Mouse (Mus musculus): Measurements from ENCODE around the gene Atp5h.
A peak's percentile ranks its signal among the peaks of the same experiment; 100 is the strongest.

Atp5h gene

GRCm38 (mm10) chr11:115437571-115438122, 17.9 kb upstream of the Atp5h start:
- no peak for DNase-seq (ENCODE audit: low spot score)

GRCm38 (mm10) chr11:115435596-115436337, 16.0 kb upstream of the Atp5h start:
- DNase-seq (ENCODE audit: low spot score) = no peak

- no peak for DNase-seq (ENCODE audit: low spot score)
Measured at GRCm38 (mm10) chr11:115433342-115433741, 13.6 kb upstream of the Atp5h start.

GRCm38 (mm10) chr11:115432814-115433213, 13.1 kb upstream of the Atp5h start:
- DNase-seq (ENCODE audit: low spot score) = no peak

GRCm38 (mm10) chr11:115430561-115430960, 10.8 kb upstream of the Atp5h start:
- no peak for DNase-seq (ENCODE audit: low spot score)

GRCm38 (mm10) chr11:115429307-115429706, 9.5 kb upstream of the Atp5h start:
- DNase-seq (ENCODE audit: low spot score) = no peak

- DNase-seq (ENCODE audit: low spot score) = peak; percentile 41
Measured at GRCm38 (mm10) chr11:115427482-115428331, 7.9 kb upstream of the Atp5h start.

- no peak for DNase-seq (ENCODE audit: low spot score)
Measured at GRCm38 (mm10) chr11:115425671-115426070, 5.9 kb upstream of the Atp5h start.

- no peak for DNase-seq (ENCODE audit: low spot score)
Measured at GRCm38 (mm10) chr11:115424666-115425065, 4.9 kb upstream of the Atp5h start.

DNA sequence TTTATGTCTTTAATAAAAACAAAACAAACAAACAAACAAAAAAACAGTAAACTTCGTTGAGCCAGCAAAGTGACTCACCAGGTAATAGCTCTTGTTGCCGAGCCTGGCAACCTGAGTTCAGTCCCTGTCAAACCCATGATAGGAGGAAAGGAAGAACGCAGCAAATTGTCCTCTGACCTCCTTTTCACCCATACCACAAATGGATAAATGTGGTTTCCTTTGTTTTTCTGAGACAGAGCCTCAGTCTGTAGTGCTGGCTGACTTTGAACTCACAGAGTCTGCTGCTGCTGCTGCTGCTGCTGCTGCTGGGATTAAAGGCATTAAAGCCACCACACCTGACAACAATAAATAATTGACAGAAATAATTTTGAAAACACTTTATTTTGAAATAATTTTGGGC, 3.3 kb upstream of the Atp5h start:
- no peak for DNase-seq (ENCODE audit: low spot score)

DNA sequence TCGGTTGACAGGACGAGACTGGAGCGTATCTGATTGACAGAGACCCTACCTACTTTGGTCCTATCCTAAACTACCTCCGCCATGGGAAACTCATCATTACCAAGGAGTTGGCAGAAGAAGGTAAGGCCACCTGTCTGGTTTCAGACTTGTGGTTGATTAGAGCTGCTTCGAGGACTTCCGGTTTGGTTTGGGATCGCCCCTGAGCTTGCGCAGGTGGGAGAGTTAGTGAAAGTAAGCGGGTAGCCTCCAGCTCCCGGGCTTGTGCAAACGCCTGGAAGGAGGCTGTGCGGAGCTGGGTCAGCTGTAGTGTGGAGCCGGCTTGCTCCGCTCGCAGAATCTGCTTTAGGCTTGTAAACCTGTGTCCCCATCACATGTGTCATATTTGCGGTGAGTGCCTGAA, 2.2 kb upstream of the Atp5h start:
- no peak for DNase-seq (ENCODE audit: low spot score)

GRCm38 (mm10) chr11:115421328-115421727, 1.6 kb upstream of the Atp5h start:
- DNase-seq (ENCODE audit: low spot score) = no peak

DNA sequence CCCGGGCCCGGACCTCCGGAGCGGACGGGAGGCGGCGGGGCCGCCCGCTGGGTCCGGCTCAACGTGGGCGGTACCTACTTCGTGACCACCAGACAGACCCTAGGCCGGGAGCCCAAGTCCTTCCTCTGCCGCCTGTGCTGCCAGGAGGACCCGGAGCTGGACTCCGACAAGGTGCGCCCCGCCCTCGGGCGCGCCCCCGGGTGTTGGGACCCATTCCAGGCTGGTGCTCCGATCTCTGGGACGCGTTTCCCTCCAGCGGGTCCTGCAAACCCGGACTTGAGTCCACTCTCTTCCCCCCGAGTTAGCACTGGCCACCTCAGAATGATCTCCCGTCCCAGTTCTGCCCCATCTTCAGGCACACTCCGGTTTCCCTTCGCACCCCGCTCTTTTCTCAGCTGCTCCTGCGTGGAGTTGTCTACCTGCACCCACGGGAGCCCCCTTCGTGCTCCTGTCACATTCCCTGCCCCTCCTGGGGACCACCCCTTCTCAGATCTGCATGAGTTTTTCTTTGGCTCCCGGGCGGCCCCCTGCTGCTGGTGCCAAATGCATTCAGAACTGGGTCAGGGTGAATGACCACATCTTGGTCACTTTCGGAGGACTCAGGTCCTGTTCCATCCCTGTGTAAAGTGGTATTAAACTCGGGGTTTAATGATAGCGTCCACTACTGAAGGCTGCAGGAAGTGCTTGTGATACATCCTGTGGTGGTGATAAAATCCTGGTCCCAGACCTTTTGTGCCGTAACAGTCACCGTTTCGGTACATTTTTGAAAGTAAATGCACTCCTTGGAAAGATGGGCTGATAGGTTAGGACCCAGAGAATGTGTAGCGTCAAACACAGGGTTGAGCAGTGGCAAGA, 801 bp upstream of the Atp5h start:
- DNase-seq (ENCODE audit: low spot score) = peak; percentile 65

- DNase-seq (ENCODE audit: low spot score) = no peak
Measured at GRCm38 (mm10) chr11:115409556-115409955, 10.2 kb downstream of the Atp5h start.

DNA sequence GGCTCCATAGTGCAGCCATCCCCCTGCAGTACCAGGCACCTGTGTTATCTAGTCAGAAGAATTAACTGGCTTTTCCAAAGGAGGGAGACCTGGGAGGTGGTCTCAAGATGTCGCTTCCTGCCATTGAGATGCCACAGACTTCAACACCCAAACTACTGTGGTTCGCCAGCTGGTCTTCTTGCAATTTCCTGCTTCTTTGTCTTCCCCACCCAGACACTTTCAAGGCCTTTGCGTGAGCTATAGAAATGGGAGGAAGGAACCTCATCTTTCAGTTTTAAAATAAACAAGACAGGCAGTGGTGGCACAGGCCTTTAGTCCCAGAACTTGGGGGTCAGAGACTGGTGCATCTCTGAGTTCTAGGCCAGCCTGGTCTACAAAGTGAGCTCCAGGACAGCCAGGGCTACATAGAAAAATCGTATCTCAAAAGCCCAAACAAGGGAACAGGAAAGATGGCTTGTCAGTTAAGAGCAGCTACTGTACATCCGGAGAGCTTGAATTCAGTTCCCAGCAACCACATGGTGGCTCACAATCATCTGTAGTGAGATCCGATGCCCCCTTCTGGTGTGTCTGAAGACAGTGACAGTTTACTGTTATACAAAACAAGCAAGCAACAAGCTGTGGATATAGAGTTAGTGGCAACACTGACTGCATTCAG, 11.4 kb downstream of the Atp5h start:
- no peak for DNase-seq (ENCODE audit: low spot score)

GRCm38 (mm10) chr11:115406858-115407401, 12.8 kb downstream of the Atp5h start:
- DNase-seq (ENCODE audit: low spot score) = no peak

GRCm38 (mm10) chr11:115405723-115406122, 14.0 kb downstream of the Atp5h start:
- DNase-seq (ENCODE audit: low spot score) = no peak

- DNase-seq (ENCODE audit: low spot score) = peak; percentile 84
Measured at GRCm38 (mm10) chr11:115403338-115404124, 16.2 kb downstream of the Atp5h start, which contains the start of gene Mrpl58. TSS of gene Mrpl58 (plus strand) at chr11:115403752.

DNA sequence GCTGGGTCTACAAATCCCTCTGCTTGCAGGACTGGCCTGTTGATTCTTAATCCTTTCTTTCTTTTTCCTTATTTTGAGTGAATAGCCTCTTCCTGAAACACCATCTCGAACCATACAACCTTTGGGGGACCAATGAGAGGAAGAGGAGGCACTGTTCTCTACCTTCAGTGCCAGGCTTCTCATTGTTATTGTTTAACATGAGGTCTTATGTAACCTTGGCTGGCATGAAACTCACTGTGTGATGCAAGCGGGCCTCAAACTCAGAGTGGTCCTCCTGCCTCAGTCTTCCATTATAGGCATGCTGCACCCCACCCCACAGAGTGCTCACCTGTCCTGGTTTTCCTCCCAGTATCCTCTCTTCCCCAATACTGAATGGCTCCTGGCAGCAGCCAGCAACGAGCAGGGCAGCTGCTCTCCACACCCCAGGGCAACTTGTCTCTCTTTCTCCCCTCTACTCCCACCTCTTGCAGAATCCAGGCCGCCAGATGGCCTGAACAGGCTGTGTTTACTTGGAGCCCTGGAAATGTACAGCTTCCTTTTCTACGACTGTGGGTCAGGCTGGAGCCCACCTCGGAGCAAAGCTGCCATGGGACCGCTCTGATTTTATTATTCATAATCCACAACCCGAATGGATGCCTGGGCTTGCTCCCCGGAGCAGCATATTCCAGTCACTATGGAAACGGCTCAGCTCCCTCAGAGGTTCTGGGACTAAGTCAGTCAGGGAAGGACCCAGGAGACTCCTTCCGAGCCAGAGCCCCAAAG, 19.0 kb downstream of the Atp5h start:
- no peak for DNase-seq (ENCODE audit: low spot score)

DNA sequence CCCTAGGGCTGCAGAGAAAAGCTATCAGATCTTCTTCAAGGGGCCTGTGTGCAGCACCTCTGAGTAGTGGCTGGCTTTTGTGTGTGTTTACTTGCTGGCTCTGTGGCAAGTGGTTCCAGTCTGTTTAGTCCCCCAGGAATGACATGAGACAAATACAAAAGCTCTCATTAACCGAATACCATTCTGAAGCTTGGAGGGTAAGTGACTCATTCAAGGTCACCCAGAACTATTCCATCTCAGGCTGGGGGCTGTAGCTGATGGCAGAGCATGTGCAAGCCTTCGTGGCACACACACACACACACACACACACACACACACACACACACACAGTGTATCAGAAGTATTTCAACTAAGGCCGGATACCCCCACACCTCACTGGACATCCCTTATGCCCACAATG, 19.6 kb downstream of the Atp5h start:
- DNase-seq (ENCODE audit: low spot score) = no peak
